Mouse (Mus musculus) stomach, embryonic 15.5 days (tissue): ENCODE measurements around the gene Mlec. TPM values are rescaled to one million over a fixed set of nuclear protein-coding genes. Genes with fewer than 3 reads are reported as not detected.
A peak's percentile ranks its signal among the peaks of the same experiment; 100 is the strongest.

Experiments
- ATAC-seq: fragments of 200-750 bp; cut with Nextera tagmentation; 2 replicates; pipeline ENCODE4 v1.8.0; 2017; ENCODE audit warnings: low read depth, moderate number of reproducible peaks, moderate TSS enrichment; ENCODE audit not compliant: insufficient read depth, low FRiP score
- H3K27ac ChIP-seq: fragments of 300-500 bp; sonication (generic); 2 replicates; pipeline ENCODE4 v1.5.1; 2015; ENCODE audit warnings: mild to moderate bottlenecking, inconsistent platforms
- H3K27me3 ChIP-seq: fragments of 300-500 bp; sonication (generic); replicated peaks from 2 replicates; pipeline ENCODE4 v1.6.1; 2015; ENCODE audit warnings: inconsistent platforms
- H3K36me3 ChIP-seq: fragments of 300-500 bp; sonication (generic); 2 replicates; pipeline ENCODE4 v1.6.1; 2015; ENCODE audit warnings: inconsistent platforms
- H3K4me1 ChIP-seq: fragments of 300-500 bp; sonication (generic); 2 replicates; pipeline ENCODE4 v1.6.1; 2015; ENCODE audit warnings: inconsistent platforms
- H3K4me2 ChIP-seq: fragments of 300-500 bp; sonication (generic); 2 replicates; pipeline ENCODE4 v1.6.1; 2015; ENCODE audit warnings: mild to moderate bottlenecking, inconsistent platforms
- H3K4me3 ChIP-seq: fragments of 300-500 bp; sonication (generic); replicated peaks from 2 replicates; pipeline ENCODE4 v1.5.1; 2015; ENCODE audit warnings: inconsistent platforms
- H3K9ac ChIP-seq: fragments of 300-500 bp; sonication (generic); 2 replicates; pipeline ENCODE4 v1.6.1; 2015; ENCODE audit warnings: inconsistent platforms
- H3K9me3 ChIP-seq: fragments of 300-500 bp; sonication (generic); 2 replicates; pipeline ENCODE4 v1.6.1; 2016; ENCODE audit warnings: inconsistent platforms
- WGBS: fragments of 180-500 bp; shearing (Covaris S2); methylation state at CpG from one replicate; pipeline ENCODE4 v1.1.7; 2015; 5-methylcytosine and 5-hydroxymethylcytosine counted together
- polyA plus RNA-seq: library from polyadenylated mRNA; unstranded; fragments of >200 nt; fragmentation: Nextera tagmentation; extraction: Ambion mirVana; gene quantifications from 2 replicates; pipeline ENCODE4 v1.2.1, GENCODE M21; 2015

Mlec gene
- polyA plus RNA-seq, result 89.3 and 101 TPM in 2 replicates

DNA sequence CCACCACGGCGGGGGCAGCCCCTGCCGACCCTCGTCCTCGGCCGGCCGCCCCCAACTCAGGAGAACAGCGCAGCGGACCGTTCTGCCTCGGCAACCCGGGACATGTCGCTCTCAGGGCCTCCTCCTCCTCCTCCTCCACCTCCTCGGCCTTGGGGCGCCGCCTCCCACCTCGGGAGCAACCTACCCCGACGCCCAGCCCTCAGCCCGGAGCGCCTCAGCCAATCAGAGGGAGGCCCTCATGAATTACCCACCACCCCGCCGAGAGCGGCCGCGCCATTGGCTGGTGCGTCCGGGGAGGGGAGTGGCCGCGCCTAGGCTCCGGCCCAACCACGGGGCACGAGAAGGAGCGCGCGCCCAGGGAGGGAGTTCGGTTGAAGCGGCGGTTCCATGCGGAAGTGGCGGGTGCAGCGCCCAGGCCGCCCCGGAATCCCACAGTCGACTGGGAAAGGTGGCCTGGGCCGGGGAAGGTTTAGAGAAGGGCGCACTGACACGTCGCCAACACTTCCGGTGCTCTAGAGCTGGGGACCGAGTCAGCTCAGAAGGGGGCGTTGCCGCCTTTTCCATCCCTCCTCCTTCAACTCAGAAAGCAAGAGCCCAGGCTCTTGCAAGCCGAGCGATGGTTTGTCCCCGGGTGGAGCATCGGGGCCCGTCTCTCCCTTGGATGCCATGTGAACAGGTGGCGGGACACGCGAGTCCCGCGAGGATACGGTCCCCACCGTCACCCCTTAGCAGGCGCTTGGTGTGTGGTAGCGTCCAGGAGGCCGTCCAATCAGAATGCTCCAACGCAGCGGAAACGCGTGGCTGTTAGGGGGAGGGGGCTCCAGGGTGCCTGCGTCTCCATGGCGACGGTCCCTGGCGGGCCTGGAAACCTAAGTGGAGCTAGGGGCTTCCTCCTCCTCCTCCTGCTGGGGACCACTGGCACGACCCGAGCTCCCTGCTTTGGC is at the start of gene Mlec:
Mlec (minus strand) TSS at position 140 of the 944 bp plus-strand sequence.
- Histone ChIP-seq H3K27me3 (no peaks in the 10 kb centered on the region), H3K27ac (peak within 1 kb of the TSS; percentile 97), H3K4me2 (peak within 1 kb of the TSS; percentile 82), H3K9ac (peak within 1 kb of the TSS; percentile 98), H3K4me1 (peaks cover 38% of the 10 kb centered on the region), H3K36me3 (no peaks in the 10 kb centered on the region), H3K4me3 (peak within 1 kb of the TSS; percentile 86), H3K9me3 (no peaks in the 10 kb centered on the region)
- ATAC-seq, result peak; percentile 96
- under 1% methylated on average over 75 of the region's 78 CpGs for WGBS

DNA sequence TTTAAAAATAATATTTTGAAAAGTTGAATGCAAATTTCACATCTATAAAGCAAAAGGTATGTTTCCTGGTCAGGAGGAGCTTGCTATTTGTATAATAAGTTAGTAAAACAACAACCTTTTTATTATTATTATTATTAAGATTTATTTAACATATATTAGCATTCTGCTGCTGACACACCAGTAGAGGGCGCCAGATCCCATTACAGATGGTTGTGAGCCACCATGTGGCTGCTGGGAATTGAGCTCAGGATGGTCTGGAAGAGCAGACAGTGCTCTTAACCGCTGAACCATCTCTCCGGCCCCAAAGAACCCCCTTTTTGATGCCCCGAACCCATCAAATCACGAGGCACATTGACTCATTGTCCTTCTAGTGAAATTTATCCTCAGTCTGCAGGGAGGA is 49.3 kb upstream of the Mlec start:
- Histone ChIP-seq H3K27me3 (no peaks in the 10 kb centered on the region), H3K4me1 (peaks cover 10% of the 10 kb centered on the region), H3K27ac (no peak overlapping the region), H3K9ac (no peak overlapping the region), H3K36me3 (no peaks in the 10 kb centered on the region), H3K4me2 (no peak overlapping the region), H3K9me3 (no peaks in the 10 kb centered on the region), H3K4me3 (no peak overlapping the region)
- 62% methylated on average over 5 of the region's 5 CpGs for WGBS
- ATAC-seq, result no peak

DNA sequence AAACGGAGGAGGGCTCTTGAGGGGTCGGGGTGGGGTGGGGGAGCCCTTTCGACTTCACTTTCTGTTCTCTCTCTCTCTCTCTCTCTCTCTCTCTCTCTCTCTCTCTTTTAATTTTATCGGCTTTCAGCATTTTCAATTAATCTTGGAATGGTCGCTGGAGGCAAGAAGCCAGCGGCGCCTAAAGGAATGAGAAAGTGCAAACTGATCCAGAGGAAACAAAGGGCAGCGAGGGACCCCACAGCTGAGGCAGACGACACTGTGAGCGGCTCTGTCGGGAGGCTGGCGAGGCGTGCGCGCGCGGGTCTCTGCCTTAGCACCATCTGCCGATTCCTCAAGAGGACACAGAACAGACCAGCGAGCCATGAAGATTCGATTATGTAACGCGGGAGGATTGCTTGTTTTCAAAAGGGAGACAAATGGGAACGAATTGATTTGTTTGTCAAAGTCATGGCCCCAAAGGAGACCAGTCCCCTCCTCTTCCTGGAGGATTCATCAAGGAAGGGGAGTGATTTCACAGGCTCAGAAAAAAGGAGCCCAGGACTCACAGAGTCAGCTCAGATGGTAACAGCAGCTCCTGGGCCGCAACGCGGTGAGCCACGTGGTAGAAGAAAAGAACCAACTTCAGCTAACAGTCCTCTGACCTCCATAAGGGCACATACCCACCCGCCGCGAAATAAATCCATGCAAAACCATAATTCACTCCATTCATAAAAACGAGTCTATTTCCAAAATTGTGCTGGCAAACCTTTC is 46.8 kb upstream of the Mlec start:
- Histone ChIP-seq H3K4me1 (peaks cover 10% of the 10 kb centered on the region), H3K27me3 (no peaks in the 10 kb centered on the region), H3K4me2 (peak overlapping the region; percentile 56), H3K9me3 (no peaks in the 10 kb centered on the region), H3K4me3 (peak overlapping the region; percentile 35), H3K27ac (peak overlapping the region; percentile 49; the same call in 1 of the 2 replicates), H3K9ac (no peak overlapping the region), H3K36me3 (no peaks in the 10 kb centered on the region)
- 0 out of 2 replicates have a peak, but pooled peaks have one; percentile 35 for ATAC-seq
- 5% methylated on average over 30 of the region's 31 CpGs for WGBS

DNA sequence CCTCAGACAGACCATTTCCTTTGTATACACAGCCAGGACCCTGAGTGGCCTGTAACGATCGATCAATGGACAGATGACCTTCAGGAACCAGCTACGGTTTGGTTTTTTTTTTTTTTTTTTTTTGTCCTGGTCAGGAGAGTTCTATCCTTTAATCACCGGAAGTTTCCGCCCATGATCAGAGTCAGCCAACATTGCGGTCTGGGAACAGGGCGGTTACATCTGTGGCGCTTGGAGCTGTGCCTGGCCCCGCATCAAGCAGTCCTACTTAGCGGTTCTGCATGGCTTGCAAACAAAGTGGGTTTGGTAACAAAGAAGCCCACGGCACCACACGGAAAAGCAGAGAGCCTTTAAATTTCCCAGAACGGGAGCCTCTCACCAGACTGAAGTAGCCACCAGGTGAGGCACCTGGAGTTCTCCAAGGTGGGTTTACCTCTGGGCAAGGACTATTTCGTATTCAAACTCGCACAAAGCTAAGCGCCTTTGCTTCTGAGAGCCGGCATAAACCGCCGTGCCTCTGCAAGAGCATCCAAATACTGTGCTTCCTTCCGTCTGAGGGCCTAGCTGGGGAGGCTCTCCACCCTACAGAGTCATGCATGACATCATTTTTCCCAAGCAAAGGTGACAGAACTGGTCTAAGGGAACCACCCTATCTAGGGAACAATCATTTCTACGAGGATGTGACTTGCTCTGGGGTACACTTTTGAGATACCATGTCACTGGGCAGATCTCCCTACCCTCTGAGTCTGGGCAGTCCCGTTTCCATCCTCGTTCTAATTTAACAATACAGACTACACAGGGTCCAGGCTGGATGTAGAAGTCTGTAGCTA is 46.0 kb upstream of the Mlec start:
- 7% methylated on average over 23 of the region's 23 CpGs for WGBS
- Histone ChIP-seq H3K4me3 (peak overlapping the region; percentile 35), H3K4me1 (peaks cover 10% of the 10 kb centered on the region), H3K4me2 (peak overlapping the region; percentile 56), H3K9me3 (no peaks in the 10 kb centered on the region), H3K9ac (no peak overlapping the region), H3K27me3 (no peaks in the 10 kb centered on the region), H3K36me3 (no peaks in the 10 kb centered on the region), H3K27ac (peak overlapping the region; percentile 49; the same call in 1 of the 2 replicates)
- ATAC-seq, result peak; percentile 29; the same call in 1 of the 2 replicates

DNA sequence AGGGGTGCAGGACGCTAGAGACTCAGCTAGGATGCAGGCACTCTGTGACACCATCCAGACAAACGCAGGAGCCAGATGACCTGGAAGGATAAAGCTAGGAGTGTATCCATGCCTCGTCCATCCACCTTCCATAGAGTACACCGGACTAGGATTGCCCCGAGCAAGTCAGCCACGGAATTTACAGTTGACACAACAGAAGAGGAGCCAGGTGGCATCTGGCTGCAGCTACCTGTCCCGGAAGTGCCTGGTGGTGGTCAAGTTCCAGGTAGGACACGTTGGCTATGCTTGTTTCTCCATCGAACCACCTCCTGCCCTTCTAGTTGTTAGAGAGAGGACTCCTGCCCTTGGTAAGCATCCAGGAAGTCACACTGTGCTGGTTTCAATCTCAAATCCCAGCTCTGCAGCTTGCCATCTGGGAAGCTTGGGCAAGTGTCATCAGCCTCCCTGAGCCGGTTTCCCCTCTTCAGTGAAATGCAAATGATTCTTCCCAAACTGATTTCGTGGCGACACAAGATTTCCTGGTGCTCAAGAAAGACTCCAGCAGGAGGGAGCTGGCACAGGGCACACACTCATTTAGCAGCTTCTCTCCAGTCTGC is 36.7 kb upstream of the Mlec start:
- peak overlapping the region; percentile 100 for H3K4me2 ChIP-seq
- no peak for ATAC-seq
- H3K4me3 ChIP-seq, result peak overlapping the region; percentile 54
- H3K4me1 ChIP-seq, result peaks cover 25% of the 10 kb centered on the region
- H3K9ac ChIP-seq, result no peak overlapping the region
- H3K27me3 ChIP-seq, result peaks cover 54% of the 10 kb centered on the region
- 8% methylated on average over 12 of the region's 12 CpGs for WGBS
- H3K9me3 ChIP-seq, result no peaks in the 10 kb centered on the region
- no peaks in the 10 kb centered on the region for H3K36me3 ChIP-seq
- no peak overlapping the region for H3K27ac ChIP-seq

DNA sequence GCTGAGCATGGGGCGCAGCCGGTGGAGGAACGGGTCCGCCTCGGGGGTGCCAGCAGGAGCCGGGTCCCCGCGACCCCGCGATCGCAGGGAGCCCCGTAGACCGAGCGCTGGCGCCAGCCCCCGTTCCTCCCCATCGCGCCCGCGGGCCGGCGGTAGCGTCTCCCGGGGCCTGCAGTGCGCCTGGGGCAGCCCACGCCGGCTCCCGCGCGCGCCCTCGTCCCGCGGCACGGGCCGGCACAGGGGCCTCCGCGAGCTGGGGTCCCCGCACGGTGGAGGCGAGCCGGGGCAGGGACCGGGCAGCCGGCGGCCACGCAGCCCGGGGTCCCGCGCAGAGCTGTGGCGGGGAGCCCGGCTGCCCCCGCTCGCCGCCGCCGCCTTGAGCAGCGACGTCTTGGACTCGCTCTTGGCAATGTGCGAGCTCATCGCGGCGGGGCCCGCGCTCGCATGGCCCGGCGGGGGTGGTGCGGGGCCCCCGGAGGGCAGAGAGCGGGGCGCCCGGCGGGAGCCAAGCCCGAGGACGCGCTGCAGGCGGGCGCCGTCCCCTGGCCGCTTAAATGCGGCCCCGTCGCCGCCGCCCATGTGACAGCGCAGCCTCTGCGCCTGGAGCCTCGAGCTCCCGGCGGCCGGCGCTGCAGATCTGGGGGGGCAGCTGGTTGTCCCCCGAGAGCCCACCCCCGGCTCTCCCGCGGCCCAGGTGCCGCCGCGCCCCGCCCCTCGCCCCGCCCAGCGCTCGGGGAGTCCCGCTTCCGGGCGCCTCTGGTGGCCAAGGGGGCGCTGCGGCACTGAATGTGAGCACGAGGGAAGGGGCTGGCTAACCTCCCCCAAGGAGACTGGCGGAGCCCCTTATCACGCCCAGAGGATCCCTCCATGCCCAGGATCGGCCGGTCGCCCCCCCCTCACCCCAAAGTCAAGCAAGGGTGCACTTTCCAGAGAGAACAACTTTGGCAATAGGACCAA is 36.0 kb upstream of the Mlec start, which contains the start of gene Cabp1:
Cabp1 (minus strand) TSS at position 713 of the 957 bp plus-strand sequence.
- Histone ChIP-seq H3K36me3 (no peaks in the 10 kb centered on the region), H3K4me3 (peak within 1 kb of the TSS; percentile 54), H3K9ac (peak within 1 kb of the TSS; percentile 4; the same call in 1 of the 2 replicates), H3K4me2 (peak within 1 kb of the TSS; percentile 100), H3K27ac (no peak within 1 kb of the TSS), H3K27me3 (peaks cover 60% of the 10 kb centered on the region), H3K9me3 (no peaks in the 10 kb centered on the region), H3K4me1 (peaks cover 25% of the 10 kb centered on the region)
- under 1% methylated on average over 106 of the region's 116 CpGs for WGBS
- ATAC-seq, result peak; percentile 41; the same call in 1 of the 2 replicates

DNA sequence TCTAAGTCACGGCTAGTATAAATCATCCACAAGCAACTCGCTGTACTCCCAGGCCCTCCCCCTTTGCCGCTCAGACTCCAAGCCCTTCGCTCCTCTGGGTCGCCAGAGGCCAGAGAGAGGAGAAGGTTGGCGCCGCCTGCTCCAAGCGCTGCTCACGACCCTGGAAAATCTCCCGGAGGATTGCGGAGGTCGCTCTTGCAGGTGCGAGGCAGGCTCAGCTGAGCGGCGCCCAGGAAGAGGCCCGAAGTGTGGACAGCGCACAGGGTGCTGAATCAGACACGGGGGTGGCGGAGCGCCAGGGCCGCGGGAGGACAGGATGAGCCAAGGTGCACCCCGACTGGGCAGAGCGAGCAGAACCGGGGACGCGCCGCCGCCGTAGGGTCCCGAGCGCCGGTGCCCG is 35.2 kb upstream of the Mlec start:
- Histone ChIP-seq H3K36me3 (no peaks in the 10 kb centered on the region), H3K9me3 (no peaks in the 10 kb centered on the region), H3K27me3 (peaks cover 60% of the 10 kb centered on the region), H3K4me1 (peaks cover 25% of the 10 kb centered on the region), H3K9ac (no peak overlapping the region), H3K4me2 (peak overlapping the region; percentile 100), H3K27ac (no peak overlapping the region), H3K4me3 (peak overlapping the region; percentile 54)
- 1% methylated on average over 24 of the region's 34 CpGs for WGBS
- ATAC-seq, result no peak

DNA sequence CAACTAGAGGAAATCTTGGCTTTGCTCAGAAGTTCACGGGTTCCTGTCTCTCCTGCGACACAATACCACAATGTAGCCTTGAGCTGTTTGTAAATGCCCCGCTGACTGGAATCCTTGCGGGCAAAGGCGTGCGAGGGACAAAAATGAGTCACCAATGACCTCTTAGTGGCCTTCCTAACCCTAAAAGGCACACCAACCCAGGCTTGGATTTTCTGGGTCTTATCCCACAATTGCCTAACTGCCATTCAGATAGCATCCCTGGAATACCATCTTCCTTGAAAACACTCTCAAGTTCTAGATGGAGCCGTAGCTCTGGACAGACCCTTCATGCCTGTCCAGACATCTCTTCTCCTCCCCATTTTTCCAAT is 34.8 kb upstream of the Mlec start:
- no peak overlapping the region for H3K27ac ChIP-seq
- ATAC-seq, result no peak
- H3K27me3 ChIP-seq, result peaks cover 60% of the 10 kb centered on the region
- peak overlapping the region; percentile 54 for H3K4me3 ChIP-seq
- no peaks in the 10 kb centered on the region for H3K36me3 ChIP-seq
- no peaks in the 10 kb centered on the region for H3K9me3 ChIP-seq
- H3K4me2 ChIP-seq, result peak overlapping the region; percentile 100
- no peak overlapping the region for H3K9ac ChIP-seq
- peaks cover 25% of the 10 kb centered on the region for H3K4me1 ChIP-seq
- 18% methylated on average over 7 of the region's 7 CpGs for WGBS

DNA sequence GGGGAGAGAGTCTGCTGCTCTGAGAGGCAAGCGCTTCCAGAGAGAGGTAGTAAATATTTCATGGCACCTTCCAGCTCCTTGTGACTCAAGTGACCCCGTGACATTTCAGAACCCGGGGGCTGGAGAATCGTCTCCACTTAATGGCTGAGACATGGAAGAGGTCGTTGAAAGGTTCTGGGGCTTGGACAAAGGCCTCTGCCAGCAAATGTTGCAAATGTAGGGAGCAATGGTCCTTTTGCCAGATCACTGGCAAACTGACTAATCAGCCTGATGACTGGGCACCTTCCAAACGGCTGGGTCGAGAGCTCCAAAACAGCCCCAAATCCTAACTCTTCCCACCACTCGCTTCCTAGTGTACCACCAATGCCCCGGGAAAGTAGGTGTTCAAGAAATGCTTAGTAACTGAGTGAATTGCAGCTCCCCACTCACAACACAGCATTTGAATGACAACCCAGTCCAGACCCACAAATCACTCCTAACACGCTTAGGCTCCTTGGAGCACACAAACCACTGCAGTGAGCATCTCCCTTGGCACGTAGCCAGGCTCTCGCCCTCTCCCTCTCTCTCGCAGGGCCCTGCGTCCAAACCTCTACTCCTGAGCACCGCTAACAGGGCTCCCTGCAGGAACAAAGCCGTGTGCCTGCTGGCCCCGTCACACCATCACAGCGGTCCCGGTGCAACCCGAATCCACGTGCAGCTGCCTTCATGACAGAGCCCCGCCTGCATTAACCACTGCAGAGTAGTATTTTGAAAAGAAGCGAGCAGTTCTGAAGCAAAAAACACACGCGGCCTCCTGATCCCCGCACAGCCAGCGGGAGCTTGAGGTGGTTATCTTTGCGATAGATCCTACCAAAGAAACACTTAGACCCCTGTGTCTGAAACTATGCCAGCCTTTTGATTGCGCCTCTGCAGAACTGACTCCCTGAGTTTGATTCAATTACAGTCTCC is 34.2 kb upstream of the Mlec start:
- Histone ChIP-seq H3K36me3 (no peaks in the 10 kb centered on the region), H3K9me3 (no peaks in the 10 kb centered on the region), H3K9ac (no peak overlapping the region), H3K27ac (no peak overlapping the region), H3K4me2 (no peak overlapping the region), H3K4me3 (no peak overlapping the region), H3K4me1 (peaks cover 27% of the 10 kb centered on the region), H3K27me3 (peaks cover 60% of the 10 kb centered on the region)
- ATAC-seq, result no peak
- 12% methylated on average over 29 of the region's 29 CpGs for WGBS
